Mouse (Mus musculus) adrenal gland, postnatal 10 days (tissue): Measurements from ENCODE around the gene Scfd2. TPM values are rescaled to one million over a fixed set of nuclear protein-coding genes. Genes with fewer than 3 reads are reported as not detected.

Source experiments
- DNase-seq: peaks from one replicate; pipeline ENCODE4 v3.0.0; 2021; ENCODE audit warnings: mixed read lengths
- total RNA-seq, 2 experiments: library from RNA; stranded (reverse); gene quantifications; 2 replicates each; pipeline ENCODE4 v1.2.3; 2021

Gene Scfd2
- total RNA-seq, 2 experiments from 2014 or later = 16.5 to 19.9 TPM

DNA sequence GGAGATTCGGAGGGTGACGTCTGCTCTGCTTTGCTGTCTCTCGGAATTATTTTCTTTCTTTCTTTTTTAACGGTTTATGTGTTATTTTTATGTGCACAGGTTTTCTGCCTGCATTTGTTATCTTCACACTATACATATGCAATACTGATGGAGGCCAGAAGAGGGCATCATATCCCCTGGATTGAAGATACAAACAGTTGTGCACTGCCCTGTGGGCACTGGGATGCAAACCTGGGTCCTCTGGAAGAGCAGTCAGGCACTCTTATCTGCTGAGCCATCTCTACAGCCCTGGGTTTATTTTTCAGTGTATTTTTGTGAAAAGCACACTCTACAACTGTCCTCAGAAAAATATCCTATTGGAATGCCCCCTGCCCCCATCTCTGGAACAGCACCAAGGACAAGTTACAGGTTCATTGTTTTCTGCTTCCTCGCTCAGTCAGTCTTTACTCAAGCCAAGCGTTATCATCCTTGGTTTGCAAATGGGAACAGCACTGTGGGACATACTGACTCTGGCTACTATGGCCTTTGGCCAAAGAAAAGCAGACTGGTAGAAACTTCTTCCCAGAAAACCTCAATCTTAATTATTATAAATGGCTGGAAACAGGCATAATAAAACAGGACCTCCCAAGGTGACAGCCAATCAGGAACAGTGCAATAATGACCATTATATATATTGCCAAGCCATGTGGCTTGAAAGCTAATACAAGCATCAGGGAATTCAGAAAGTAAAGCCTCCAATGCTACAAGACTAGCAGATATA lies 75.9 kb downstream of the Scfd2 start:
- no peak for DNase-seq

DNA sequence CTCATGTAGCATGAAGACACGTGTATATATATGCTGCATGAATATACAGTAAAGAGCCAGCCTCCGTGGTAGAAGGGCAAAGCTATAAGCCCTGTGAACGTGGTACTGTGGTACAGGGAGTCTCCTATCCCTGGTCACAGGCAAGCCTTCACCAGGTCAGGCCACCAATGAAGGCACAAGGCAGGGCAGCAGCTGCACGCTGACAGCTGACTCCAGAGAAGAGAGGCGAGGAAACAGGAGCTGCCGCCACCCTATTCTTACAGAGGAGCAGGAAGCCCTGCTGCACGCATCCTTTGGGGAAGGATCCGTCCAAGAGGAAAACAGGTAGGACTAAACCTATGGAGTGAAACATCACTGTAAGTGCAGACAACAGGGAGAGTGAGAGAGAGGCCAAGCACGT lies 76.5 kb downstream of the Scfd2 start:
- no peak for DNase-seq

DNA sequence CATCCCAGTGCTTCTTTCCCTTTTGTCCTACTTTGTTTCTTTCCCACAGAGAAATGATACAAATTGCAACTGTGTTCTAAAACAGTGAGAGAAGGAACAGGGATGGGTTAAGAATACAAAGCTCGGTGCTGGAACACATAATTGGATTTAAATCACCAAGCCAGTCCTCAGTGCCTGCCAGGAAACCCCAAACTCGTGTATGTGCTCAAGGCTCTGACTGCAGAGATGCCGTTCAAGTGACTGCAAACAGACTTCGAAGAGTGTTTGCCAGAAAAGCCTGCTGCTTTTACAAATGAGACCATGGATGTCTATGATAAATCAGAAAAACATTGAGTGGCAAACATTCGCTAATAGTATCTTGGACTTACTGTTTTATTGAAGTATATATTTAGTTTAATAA lies 80.6 kb downstream of the Scfd2 start:
- DNase-seq = no peak

DNA sequence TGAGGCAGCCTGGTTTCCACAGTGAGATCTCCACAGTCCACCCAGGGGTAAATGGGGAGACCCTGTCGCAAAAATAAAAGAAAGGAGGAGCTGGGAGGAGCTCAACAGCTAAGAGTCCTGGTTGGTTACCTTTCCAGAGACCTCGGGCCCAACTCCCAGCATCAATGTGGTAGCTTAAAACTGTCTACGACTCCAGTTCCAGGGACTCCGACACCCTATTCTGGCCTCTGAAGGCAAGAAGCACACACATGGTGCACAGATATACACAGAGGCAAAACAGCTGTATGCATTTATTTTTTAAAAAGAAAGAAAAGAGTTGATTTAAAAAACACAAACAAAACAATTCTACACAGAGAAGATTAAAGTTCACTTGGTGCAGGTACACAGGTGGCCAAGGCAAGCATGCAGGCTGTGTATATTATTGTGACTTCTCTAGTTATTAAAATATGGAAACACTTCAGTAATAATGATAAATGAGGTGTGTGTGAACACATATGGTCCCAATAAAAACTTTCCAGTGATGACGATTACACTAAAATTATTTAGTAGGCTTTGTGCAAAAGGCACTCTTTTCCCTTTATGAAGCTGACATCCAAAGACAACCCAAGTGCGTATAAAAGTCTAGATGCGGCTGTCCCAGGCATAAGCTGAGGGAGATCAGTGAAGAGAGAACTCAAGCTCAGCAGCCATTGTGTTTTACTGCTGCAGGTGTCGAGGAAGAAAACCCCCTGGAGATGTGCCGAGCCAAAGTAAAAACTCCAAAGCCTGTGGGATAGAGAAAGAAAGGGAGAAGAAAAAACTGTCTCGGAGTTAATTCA lies 83.8 kb downstream of the Scfd2 start:
- DNase-seq = no peak

DNA sequence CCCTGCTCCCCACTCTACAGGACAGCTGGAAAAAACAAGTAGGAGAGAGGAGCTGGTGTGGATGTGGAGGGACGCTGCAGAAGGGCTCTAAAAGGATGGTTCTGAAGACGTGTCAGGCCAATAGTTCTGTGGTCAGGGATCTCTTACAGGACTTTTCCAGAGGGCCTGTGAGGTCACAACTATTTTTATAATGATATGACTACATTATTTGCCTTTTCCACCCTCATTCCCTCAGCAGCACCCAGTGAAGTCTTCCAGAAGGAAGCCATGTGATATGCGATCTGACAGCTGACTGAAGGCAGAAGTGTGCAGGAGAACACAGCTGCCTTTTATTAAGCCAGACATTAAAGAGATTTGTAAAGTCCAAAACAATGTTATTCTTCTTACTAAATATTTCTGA lies 85.7 kb downstream of the Scfd2 start:
- DNase-seq = no peak

DNA sequence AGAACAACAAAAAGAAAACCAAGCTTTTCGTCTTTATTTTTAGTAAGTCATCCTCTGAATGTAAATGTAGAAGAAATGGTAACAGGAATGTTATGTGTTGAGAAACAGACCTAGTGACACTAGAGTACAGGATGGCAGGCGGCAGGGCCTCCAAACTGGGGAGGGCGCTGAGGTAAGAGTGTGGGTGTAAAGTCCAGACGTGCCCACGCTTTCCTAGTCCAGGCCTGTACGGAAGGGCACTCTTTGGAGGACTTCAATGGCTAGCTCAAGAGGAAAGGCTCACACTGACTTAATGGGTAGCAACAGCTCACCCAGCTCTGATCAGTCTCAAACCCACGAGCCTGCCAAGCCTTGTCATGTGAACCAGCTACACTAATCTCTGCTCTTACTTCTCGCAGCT lies 93.2 kb downstream of the Scfd2 start:
- no peak for DNase-seq

DNA sequence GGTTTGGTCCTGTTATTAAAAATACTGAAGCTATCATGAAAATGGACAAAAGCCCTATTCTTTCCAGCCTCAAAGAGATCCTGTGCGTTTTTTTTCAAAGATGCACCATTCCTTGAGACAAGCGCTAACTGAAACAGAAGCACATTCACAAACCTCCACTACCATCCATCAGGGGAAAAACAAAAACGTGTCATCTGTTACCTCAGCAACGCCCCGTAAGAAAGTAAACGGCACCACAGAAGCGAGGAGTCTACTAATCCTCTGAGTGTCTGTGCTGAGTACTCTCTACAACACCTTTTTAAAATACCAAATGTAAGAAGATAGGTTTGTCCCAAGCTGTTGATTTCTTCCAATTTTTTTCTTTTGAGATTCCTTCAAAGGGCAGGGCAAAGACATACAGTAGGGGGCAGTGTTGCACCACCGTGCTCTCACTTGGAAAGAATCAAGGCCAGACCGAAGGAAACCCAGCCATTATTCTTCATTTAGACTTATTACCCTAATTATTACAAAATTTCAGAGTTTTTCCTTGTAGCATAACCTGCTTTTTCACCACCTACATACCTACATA lies 97.9 kb downstream of the Scfd2 start:
- peak; percentile 86 for DNase-seq

DNA sequence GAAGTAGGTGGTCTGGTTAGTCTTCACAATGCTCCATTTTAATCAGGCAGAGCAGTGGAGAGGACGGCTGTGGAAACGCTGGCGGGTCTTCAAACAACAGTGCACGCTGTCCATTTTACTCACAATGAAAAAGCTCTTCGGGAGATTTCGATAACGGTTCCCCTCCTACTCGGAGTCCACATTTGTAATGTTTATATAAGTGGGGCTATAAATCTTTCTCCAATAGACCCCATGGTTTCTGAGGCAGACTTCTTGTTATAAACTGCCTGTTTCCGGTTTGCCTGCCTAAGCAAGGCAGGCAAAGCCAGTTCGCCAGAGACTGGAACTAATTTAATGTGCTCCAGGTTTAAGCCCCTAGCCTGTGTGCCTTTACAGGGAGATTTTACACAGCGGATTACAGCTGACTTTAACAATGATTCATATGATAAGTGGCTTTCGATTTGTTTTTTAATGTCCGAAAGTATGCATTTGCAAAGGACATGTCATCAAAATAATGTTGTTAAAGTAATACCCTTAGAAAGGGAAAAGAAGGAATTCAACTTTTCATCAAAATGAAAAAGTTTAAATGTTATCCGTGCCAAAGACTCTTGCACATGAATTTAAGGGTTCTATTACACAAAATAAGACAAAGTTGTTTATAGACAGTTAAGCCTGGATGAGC lies 98.5 kb downstream of the Scfd2 start:
- DNase-seq = no peak

DNA sequence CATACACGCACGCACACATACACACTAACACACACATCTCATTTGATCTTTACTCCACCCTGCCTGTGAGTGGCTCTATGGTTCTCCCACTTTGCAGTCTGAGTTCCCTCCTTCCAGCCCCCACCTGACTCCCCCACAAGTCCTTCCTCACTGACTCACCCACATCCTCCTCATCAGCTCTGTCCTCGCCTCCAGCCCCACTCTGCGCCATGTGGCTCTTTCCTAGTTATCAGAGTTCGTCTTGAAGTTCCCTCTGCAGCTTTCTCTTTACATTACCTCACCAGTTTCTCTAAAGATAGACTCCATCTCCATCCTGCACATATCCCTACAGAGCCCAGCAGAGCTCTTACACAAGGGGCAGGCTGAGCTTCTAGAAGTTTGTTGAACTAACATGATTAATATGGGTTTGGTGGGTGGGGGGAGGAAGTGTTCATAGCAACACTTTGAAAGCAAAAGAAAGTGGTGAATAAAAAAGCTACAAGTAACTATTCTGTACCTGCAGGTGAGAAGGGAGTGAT lies 110.9 kb downstream of the Scfd2 start:
- no peak for DNase-seq

DNA sequence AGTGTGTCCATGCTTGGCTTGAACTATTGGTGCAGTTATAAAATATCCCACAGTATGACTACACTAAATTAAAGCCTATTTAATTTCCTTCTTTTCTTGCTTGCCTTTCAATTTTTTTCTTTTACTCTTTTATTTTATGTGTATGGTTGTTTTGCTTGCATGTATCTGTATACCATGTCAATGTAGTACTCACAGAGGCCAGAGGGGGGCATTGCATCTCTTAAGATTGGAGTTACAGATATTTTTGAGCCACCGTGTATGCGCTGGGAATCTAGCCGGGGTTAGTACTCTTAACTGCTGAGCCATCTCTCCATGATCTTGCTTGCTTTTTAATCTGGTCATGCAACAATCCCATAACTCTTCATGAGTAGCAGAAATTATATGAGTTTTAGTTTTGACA lies 119.0 kb downstream of the Scfd2 start:
- no peak for DNase-seq

DNA sequence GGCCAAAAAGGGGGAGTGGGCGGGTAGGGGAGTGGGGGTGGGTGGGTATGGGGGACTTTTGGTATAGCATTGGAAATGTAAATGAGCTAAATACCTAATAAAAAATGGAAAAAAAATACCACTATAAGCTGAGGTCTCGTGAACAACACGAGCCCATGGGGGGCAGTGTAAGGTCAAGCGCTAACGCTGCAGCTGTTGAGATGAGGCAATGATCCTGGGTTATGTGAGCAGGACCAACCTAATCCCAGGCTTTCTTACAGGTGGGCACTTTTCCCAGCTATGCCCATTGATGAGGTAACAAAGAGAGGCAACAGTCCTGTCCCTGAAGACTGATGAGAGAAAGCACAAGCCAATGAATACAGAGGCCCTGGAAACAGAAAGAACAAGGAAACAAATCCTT lies 126.7 kb downstream of the Scfd2 start:
- no peak for DNase-seq

DNA sequence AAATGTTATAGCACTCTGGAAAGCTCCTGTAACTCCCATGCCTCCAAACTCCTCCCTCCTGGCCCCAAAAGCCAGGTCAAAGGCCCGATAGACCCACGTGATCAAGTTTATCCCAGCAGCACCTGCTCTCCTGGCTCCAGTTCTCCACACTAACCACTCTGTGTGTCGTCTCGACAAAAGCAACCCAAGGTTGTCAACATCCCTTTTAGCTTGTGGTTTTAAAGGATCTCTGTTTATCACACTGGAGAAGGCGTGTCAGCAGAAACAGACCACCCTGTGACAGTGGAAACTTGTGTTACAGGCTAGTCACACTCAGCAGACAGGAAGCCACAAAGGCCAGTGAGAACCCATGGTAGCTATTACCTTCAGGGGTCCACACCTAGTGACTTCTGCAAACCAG lies 127.5 kb downstream of the Scfd2 start:
- DNase-seq = peak; percentile 22

DNA sequence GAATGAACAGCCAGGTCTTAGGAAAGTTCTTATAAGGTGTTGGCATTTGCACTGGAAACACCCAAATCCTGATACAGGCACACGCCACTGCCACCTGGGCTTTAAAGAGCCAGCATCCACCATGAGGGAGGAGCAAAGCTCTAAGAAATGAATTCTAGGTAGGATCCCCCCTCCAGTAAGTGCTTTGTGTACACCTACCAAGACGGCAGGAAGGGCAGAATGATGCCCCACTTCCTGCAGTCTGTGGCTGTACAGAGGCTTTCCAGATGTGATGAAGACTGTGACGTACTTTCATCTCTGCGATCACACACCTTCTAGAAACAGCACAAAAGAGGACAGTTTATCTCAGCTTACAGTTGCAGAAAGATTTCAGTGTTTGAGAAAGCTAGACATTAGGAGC lies 128.9 kb downstream of the Scfd2 start:
- no peak for DNase-seq

DNA sequence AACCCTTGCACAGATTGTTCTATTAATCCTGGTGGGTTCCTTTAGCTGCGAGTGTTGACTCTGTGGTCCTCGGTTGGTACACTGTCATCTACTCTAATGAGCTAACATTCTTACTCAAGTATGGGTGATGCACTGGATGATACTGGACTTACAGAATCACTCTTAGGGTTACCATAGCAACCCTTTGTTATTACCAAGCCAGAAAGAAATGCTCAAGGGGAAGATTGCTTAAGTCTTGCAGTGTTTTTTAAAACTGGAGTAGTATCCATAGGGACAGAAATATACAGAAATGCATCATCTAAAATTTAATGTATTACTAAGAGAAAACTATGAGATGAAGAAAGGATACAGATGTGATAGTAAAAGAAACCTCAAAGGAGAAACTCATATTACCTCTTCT lies 139.8 kb downstream of the Scfd2 start:
- DNase-seq = no peak

DNA sequence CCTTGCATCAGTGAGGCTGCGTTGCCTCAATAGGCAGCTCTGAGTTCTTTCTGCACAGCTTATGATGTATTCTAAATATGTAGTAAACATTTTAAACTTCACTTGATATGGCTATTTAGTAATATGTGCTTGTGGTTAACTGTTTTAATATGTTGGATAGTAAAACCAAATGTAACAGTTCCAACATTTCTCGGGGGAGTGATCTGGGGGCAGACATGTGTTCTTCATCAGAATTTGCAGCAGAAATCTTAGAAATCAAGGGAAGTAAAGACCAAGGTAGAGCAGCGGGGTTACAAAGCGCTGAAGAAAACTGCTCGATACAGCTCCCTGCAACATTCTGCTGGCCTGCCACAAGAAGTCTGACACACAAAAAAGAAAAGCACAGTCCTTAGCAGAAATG lies 140.2 kb downstream of the Scfd2 start:
- no peak for DNase-seq

DNA sequence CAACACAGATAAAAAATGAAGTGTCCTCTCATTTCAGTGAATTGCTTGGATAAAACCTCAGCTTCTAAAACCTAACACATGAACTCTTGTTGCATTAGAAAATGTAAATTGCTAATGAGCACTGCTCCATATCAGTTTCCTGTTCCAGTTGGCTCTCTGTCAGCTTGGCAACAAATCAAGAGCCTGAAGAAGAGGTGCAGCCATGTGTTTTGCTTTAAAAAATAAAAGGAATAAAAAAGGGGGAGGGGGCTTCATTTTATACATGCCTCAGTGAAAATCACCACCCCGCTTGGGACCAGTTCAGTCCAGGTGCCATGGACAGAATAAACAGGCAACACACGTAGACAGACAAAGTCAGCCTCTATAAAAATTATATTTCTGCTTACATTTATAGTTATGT lies 142.7 kb downstream of the Scfd2 start:
- peak; percentile 46 for DNase-seq

DNA sequence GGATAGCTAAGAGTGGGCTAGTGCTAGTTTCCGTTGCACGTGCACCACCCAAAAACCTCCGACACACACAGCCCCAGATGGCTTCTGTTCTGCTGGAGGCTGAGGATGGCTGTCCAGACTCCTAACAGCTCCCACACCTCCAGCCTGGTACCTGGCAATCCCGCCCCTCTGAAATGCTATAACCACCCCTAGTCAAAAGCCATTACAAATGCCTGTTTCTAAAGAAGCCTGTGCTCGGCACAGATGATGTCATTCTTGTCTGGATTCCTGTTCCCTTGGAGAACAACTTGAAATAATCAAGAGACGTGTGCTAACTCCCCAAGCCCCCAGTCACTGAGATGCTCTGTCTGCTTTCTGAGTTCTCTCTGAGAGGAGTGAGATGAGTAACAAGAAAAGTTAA lies 143.5 kb downstream of the Scfd2 start:
- no peak for DNase-seq

DNA sequence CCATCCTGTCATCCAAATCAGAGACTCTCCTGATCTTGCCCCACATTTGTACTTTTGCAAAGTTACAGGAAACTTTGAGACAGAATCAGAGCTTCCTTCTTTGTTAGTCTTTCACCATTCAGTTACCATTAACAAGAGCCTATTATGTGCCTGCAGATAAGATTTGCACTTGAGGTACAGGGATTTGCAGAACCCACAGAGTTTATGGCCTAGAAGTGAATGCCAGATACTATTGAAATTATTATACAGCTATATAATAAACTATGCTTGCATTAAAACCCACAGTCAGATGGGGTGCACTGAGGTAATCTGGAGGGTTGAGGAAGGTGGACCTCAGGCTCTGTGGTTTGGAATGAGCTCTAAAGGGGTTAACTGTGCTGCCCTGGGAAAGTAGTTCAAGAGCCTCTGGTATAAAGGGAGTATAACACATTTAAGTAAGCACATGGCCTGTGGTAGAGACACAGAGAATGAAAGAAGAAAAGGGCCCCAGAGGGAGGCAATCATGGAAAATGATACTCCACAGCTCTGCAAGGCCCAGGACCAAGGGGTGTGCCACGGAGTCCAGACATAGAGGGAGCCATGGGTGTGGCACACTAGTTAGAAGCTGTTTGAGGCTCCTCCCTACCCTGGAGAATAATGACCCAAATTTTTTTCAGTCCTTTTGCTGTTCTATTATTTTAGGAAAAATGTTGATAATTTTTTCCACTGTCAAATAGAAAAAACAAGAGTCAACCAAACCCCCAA lies 144.2 kb downstream of the Scfd2 start:
- no peak for DNase-seq

DNA sequence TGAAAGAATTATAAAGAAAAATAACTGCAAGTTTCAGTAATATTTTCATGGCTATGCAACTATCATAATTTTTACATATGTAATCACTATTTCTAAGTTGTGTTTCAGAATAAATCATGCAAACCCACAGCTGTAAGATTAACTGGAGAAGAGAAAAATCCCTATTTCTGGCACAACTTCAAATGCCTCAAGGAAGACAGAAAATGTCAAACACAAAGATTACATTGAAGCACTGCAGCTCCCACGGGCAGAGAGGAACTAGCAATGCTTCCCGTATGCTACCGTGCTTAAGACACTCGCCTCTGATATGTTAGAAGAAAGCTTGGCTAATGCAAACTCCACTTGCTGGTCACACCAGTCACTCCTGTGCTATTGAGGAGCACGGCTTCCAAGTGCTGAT lies 151.5 kb downstream of the Scfd2 start:
- DNase-seq = no peak

DNA sequence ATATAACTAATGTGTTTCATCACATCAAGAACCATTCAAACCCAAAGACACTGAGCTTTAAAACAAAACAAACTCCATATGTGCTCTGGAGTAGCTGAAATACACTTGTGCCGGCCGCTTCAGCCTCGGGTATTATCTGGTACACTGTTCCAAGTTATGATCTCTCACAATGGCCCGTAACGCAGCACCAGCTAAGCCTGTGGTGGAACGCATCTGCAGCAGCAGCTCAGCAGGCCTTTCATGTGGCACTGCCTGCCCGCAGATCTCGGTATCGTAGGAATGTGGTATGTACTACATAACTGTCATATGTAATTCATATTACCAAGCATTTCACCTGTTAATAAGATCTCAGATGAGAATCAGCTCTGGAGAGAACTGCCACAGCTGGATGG lies 164.9 kb downstream of the Scfd2 start:
- no peak for DNase-seq

DNA sequence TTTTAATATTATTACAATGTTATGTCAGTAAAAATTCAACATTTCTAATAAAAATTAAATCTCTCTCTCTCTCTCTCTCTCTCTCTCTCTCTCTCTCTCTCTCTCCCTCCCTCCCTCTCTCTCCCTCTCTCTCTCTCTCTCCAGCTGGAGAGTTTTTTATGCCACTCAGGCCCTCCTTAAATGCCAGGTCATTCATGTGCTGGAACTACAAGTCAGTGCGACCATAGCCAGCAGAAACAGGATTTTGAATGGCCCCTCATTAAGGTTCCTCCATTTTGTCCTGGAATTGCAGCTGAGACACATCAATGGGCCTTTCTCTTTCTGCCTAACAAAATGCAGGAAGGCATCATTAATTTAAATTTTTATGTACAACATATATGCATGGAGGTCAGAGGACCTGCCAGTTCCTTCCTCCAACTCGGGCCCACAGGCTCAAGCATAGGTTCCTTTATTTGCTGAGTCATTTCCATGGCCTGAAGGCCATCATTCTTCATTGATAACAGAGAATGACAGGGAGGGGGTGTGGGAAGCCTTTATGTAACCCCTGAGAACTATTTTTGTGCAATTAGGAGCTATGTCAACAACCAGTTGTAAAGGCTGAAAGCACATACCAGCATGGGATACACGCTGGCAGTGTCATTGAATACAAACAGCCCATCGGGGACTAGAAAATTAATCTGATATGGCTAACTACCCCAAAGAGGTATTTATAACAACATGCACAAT lies 165.4 kb downstream of the Scfd2 start:
- DNase-seq = no peak
